Comparison of ENCODE assay signal across 35 mouse cellular contexts in genomic region chr13:108086724-108087123, GRCm38 (mm10).
"Had no signal": no experiment of that assay in that cellular context is flagged by ENCODE, and none has a peak within 500 bp of the region (broad histone marks: within the 10 kb centered on the region; RNA-seq: fewer than 3 reads in every experiment).

No protein-coding gene starts in this region.

- DNase-seq: heart, postnatal 10 days; heart, postnatal 14 days; heart, postnatal 36 days; heart, postnatal 4 days; kidney, adult 11 months; kidney, adult 18-20 months; kidney, adult 2 months; kidney, adult 8-10 months; kidney, adult 9 months; kidney, postnatal 10 days; kidney, postnatal 14 days; kidney, postnatal 25 days; kidney, postnatal 36 days; kidney, postnatal 4 days; layer of hippocampus, adult 9-11 months; layer of hippocampus, postnatal 36 days had no signal

- H3K36me3 ChIP-seq: heart, embryonic 10.5 days; heart, embryonic 12.5 days; heart, embryonic 13.5 days; heart, embryonic 15.5 days; hindbrain, embryonic 10.5 days; hindbrain, embryonic 12.5 days; hindbrain, embryonic 15.5 days; intestine, embryonic 15.5 days had no signal

- H3K9me3 ChIP-seq: heart, embryonic 10.5 days; heart, embryonic 12.5 days; heart, embryonic 13.5 days; heart, embryonic 15.5 days; hindbrain, embryonic 10.5 days; hindbrain, embryonic 12.5 days; hindbrain, embryonic 13.5 days; hindbrain, embryonic 15.5 days; intestine, embryonic 15.5 days; kidney, embryonic 15.5 days had no signal

- H3K27me3 ChIP-seq: heart, embryonic 12.5 days; heart, embryonic 13.5 days; heart, embryonic 15.5 days; hindbrain, embryonic 12.5 days; hindbrain, embryonic 13.5 days; hindbrain, embryonic 15.5 days; intestine, embryonic 15.5 days; kidney, embryonic 15.5 days had no signal

- H3K9ac ChIP-seq: heart, embryonic 12.5 days; heart, embryonic 13.5 days; heart, embryonic 15.5 days; hindbrain, embryonic 12.5 days; hindbrain, embryonic 13.5 days; hindbrain, embryonic 14.5 days; hindbrain, embryonic 15.5 days; intestine, embryonic 15.5 days; kidney, embryonic 15.5 days had no signal

- H3K4me2 ChIP-seq: heart, embryonic 12.5 days; heart, embryonic 13.5 days; heart, embryonic 15.5 days; hindbrain, embryonic 12.5 days; hindbrain, embryonic 13.5 days; hindbrain, embryonic 14.5 days; hindbrain, embryonic 15.5 days; intestine, embryonic 15.5 days; kidney, embryonic 15.5 days had no signal

- H3K4me3 ChIP-seq: heart, embryonic 10.5 days; heart, embryonic 12.5 days; heart, embryonic 13.5 days; heart, embryonic 15.5 days; hindbrain, embryonic 10.5 days; hindbrain, embryonic 12.5 days; hindbrain, embryonic 13.5 days; hindbrain, embryonic 15.5 days; intestine, embryonic 15.5 days; kidney, embryonic 15.5 days; layer of hippocampus, adult 2 months; left cerebral cortex, adult 2 months had no signal

- ATAC-seq: hindbrain, embryonic 16.5 days; hindbrain, postnatal 0 days; inflammation-experienced regulatory T-cells, adult 6 months; intestine, embryonic 15.5 days; intestine, embryonic 16.5 days; intestine, postnatal 0 days had no signal

- H3K4me1 ChIP-seq: heart, embryonic 10.5 days; heart, embryonic 12.5 days; heart, embryonic 13.5 days; heart, embryonic 15.5 days; hindbrain, embryonic 10.5 days; hindbrain, embryonic 12.5 days; hindbrain, embryonic 13.5 days; hindbrain, embryonic 15.5 days; intestine, embryonic 15.5 days; kidney, embryonic 15.5 days had no signal

- H3K27ac ChIP-seq: heart, embryonic 10.5 days; heart, embryonic 13.5 days; heart, embryonic 15.5 days; hindbrain, embryonic 10.5 days; hindbrain, embryonic 12.5 days; hindbrain, embryonic 13.5 days; hindbrain, embryonic 14.5 days; hindbrain, embryonic 15.5 days; hindbrain, postnatal 0 days; intestine, embryonic 15.5 days; kidney, embryonic 15.5 days; kidney, postnatal 0 days; layer of hippocampus, adult 2 months; left cerebral cortex, adult 2 months had no signal
